Mouse (Mus musculus): ENCODE data around the gene Syngap1.

DNA sequence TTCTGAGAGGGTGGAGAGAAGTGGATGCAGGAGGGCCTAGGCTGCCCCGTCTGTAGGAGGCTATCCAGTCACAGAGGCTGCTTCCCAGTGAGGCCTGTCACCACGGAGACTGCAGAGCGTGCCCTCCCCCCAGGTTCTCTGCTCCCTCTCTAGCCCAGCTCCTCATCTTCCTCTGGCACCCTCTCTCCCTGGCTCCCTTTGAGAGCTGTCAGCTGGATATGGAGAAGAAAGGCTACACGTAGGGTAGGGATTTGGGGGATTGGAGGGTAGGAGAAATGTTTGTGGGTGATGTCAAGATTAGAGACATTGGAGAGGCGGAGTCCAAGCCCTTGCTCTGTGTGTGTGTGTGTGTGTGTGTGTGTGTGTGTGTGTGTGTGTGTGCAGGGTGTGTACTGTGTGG is 8.8 kb downstream of the Syngap1 start:
- TF ChIP-seq TAL1 (conservative IDR thresholded peaks at IDR 0.05; ENCODE audit: low read depth, low read length) (no peak), POLR2AphosphoS5 (IDR thresholded peaks at IDR 0.05; ENCODE audit: insufficient replicate concordance, low read depth, low read length) (no peak), CTCF (IDR thresholded peaks at IDR 0.05; ENCODE audit: low read depth, low read length) (no peak)
